Mouse (Mus musculus) small intestine, adult 2 months (tissue): ENCODE measurements around the gene Slc26a5.

Source experiments
- CTCF ChIP-seq: fragments of 200-500 bp; IDR thresholded peaks from 2 replicates; pipeline ENCODE4 v1.5.1; 2012; ENCODE audit warnings: low read depth, mild to moderate bottlenecking, control low read depth, inconsistent platforms, low read length, moderate library complexity, mixed read lengths; ENCODE audit not compliant: insufficient replicate concordance, insufficient read length; ENCODE audit errors: extremely low read depth
- POLR2A ChIP-seq: fragments of 200-500 bp; IDR thresholded peaks from 2 replicates; pipeline ENCODE4 v1.6.1; 2012; ENCODE audit warnings: low read depth, mild to moderate bottlenecking, control low read depth, inconsistent platforms, low read length, moderate library complexity

- TF ChIP-seq POLR2A (no peak), CTCF (no peak)
Measured at GRCm38 (mm10) chr5:21912835-21913530, 47.6 kb upstream of the Slc26a5 start.
